Mouse (Mus musculus): ENCODE data around the gene Cend1.

Cend1 gene

GRCm38 (mm10) chr7:141443828-141444237 is 14.5 kb upstream of the Cend1 start, which contains the start of gene Pidd1:
Gene Pidd1, minus strand, starts transcription at chr7:141444025.
- peak; percentile 77 for DNase-seq (ENCODE audit: low read depth, low spot score)

- DNase-seq (ENCODE audit: low read depth, low spot score): peak; percentile 78
Observed at GRCm38 (mm10) chr7:141443081-141443821, 14.0 kb upstream of the Cend1 start.

- DNase-seq (ENCODE audit: low read depth, low spot score): no peak
Observed at GRCm38 (mm10) chr7:141442199-141442598, 12.9 kb upstream of the Cend1 start.

- no peak for DNase-seq (ENCODE audit: low read depth, low spot score)
Observed at GRCm38 (mm10) chr7:141441460-141441859, 12.2 kb upstream of the Cend1 start.

GRCm38 (mm10) chr7:141440613-141441012 is 11.3 kb upstream of the Cend1 start:
- DNase-seq (ENCODE audit: low read depth, low spot score): peak; percentile 89

GRCm38 (mm10) chr7:141439811-141440210 is 10.5 kb upstream of the Cend1 start:
- DNase-seq (ENCODE audit: low read depth, low spot score): no peak

DNA sequence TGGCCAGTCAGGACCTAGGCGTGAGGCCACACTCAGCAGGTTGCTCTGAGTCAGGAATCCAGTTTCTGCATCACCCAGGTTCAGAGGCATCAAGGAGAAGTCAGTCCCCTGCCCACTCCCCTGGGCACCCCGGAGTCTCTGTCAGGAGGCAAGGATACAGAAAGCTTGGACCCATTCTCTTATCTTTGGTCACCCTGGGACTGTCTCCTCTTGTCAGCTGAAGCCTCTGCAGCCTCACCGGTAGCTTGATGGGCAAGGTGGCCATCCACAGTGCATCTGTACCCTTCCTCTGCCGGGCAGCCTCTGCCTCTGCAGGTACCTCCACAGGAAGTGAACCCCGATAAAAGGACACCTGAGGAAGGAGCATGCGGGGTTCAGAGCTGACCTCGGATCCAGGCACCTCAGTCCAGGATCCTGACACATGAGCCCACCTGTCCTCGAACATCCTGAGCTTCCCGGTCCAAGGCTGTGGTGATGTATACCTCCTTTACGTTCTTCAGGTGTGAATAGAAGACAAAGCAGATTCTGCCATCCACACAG is 9.9 kb upstream of the Cend1 start:
- DNase-seq (ENCODE audit: low read depth, low spot score): no peak

GRCm38 (mm10) chr7:141438201-141438968 is 9.1 kb upstream of the Cend1 start:
- DNase-seq (ENCODE audit: low read depth, low spot score): no peak

- peak; percentile 78 for DNase-seq (ENCODE audit: low read depth, low spot score)
Observed at GRCm38 (mm10) chr7:141437178-141438120, 8.2 kb upstream of the Cend1 start, which contains the start of gene Slc25a22. Gene Slc25a22, minus strand, starts transcription at chr7:141437892.

DNA sequence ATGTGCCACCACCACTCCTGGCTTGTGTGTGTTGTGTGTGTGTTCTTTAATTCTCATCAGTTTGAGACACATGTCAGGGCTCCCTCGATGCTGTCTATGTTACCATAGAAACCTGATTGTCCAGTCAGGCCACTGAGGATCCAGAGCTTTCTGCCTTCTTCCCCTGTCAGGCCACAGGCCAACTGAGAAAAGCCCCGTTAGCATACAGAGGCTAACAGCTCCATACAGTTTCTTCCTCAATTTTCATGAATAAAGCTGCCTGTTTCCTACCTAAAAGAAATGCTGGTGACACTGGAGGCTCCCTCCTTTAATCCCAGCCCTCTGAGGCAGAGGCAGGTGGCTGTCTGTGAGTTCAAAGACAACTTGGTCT is 7.2 kb upstream of the Cend1 start:
- DNase-seq (ENCODE audit: low read depth, low spot score): no peak

DNA sequence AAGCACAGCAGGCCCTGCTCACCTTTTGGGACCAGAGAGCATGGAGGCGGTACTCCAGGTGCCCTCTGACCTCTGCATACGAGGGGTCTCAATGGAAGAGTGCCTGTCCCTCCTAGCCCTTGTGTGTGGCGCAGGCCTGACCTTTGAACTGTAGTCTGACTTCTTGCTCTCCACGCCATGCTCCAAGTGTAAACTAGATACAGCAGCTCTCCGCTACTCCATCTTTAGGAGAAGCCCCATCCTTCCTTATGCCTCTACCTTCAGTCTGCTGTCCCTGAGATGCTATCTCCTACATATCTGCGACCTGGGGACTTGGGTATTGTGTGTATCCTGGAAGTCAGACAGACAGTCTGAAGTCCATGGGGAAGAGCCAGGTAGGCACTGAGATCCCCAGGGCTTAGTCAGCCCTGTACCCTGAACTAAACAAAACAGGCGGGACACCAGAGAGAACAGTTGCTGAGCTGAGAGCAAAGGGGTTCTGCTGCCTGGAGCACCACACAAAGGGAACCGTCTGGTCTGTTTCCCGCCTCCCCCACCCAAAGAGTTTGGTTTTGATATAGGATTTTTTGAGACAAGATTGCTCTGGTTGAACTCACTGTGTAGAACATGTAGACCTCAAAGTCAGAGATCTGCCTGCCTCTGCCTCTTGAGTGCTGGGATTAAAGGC is 6.7 kb upstream of the Cend1 start:
- no peak for DNase-seq (ENCODE audit: low read depth, low spot score)

GRCm38 (mm10) chr7:141435129-141435855 is 6.0 kb upstream of the Cend1 start:
- no peak for DNase-seq (ENCODE audit: low read depth, low spot score)

- DNase-seq (ENCODE audit: low read depth, low spot score): no peak
Observed at GRCm38 (mm10) chr7:141434464-141434863, 5.2 kb upstream of the Cend1 start.

- DNase-seq (ENCODE audit: low read depth, low spot score): no peak
Observed at GRCm38 (mm10) chr7:141433517-141434400, 4.5 kb upstream of the Cend1 start.

GRCm38 (mm10) chr7:141432741-141433516 is 3.6 kb upstream of the Cend1 start:
- no peak for DNase-seq (ENCODE audit: low read depth, low spot score)

DNA sequence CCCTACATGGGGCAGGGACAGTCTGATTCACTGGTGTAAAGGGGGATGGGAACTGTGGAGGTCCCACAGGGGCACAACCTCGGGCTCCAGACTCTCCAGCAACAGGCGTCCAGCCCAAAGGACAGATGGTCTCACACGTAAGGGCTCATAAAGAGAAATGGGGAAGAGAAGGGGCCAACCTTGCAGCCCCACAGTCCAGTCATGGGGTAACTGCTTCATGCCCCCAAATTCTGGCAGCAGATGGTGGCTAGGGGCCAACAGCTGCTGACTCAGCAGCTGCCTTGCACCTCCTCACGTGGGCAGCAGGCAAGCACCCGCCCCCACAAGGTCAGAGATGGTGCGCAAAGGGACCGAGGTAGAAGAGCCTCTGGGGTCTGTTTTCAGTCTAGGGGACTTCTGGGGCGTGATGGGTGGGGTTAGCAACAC is 2.9 kb upstream of the Cend1 start:
- DNase-seq (ENCODE audit: low read depth, low spot score): no peak

DNA sequence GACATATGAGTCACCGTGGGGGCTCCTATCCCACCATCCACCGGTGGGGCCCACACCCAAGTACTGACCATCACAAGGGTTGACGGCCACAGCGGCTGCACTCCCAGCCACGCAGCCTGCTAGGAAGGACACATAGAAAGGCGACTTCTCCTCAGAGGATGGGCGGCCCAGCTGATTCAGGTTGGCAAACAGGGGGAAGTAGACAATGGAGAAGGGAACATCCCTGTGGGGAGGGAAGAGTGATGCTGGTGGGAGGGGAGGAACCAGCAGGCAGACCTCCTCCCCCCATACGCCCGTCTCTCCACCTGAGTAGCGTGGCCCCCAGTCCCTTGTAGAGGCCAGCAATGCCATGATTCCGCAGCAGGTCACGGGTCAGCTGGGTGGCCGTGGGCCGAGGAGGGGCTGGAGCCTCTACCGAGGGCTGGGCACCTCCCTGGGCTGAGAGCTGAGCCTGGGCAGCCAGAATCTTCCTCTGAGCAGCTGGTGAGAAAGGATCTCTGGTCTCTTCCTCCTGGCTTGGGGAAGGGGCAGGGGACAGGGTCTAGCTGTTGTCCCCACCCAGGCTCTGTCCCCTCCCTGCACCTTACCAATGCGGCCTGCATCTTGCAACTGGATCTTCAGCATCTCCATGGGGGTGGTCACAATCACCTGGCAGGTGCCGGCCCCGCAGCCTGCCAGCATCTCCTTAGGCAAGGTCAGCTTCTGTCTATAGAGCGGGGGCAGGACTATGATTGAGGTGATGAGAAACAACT is 2.3 kb upstream of the Cend1 start:
- DNase-seq (ENCODE audit: low read depth, low spot score): no peak

All from ES-CJ7 (cell line).